Mouse (Mus musculus) forebrain, embryonic 14.5 days (tissue): ENCODE results near the gene 2510009E07Rik. TPM values are rescaled to one million over a fixed set of nuclear protein-coding genes. Genes with fewer than 3 reads are reported as not detected.

ENCODE experiments used
- ATAC-seq: fragments of 200-750 bp; cut with Nextera tagmentation; 2 replicates; pipeline ENCODE4 v1.8.0; 2017; ENCODE audit warnings: mild to moderate bottlenecking, moderate library complexity
- DNase-seq: peaks from one replicate; pipeline ENCODE4 v3.0.0-alpha.2; 2015; ENCODE audit warnings: low spot score
- H3K27ac ChIP-seq: fragments of 300-500 bp; sonication (generic); 2 replicates; pipeline ENCODE4 v1.5.1; 2014; ENCODE audit warnings: low read depth, mild to moderate bottlenecking, control low read depth, low read length, moderate library complexity
- H3K27me3 ChIP-seq: fragments of 300-500 bp; sonication (generic); replicated peaks from 2 replicates; pipeline ENCODE4 v1.6.1; 2014; ENCODE audit warnings: low read length, control low read depth, mixed read lengths; ENCODE audit not compliant: control insufficient read depth, insufficient read depth
- H3K36me3 ChIP-seq: fragments of 300-500 bp; sonication (generic); 2 replicates; pipeline ENCODE4 v1.6.1; 2014; ENCODE audit warnings: low read length, control low read depth; ENCODE audit not compliant: control insufficient read depth, insufficient read depth
- H3K4me1 ChIP-seq: fragments of 300-500 bp; sonication (generic); 2 replicates; pipeline ENCODE4 v1.6.1; 2014; ENCODE audit warnings: antibody characterized with exemption, low read length, control low read depth; ENCODE audit not compliant: control insufficient read depth, insufficient read depth
- H3K4me2 ChIP-seq: fragments of 300-500 bp; sonication (generic); 2 replicates; pipeline ENCODE4 v1.6.1; 2014; ENCODE audit warnings: mild to moderate bottlenecking, control low read depth, low read length
- H3K4me3 ChIP-seq: fragments of 300-500 bp; sonication (generic); 2 replicates; pipeline ENCODE4 v1.5.1; 2014; ENCODE audit warnings: low read depth, low read length, control low read depth
- H3K9ac ChIP-seq: fragments of 300-500 bp; sonication (generic); 2 replicates; pipeline ENCODE4 v1.6.1; 2014; ENCODE audit warnings: mild to moderate bottlenecking, low read length, control low read depth, moderate library complexity
- H3K9me3 ChIP-seq: fragments of 300-500 bp; sonication (generic); replicated peaks from 2 replicates; pipeline ENCODE4 v1.6.1; 2016; ENCODE audit warnings: low read length, control low read depth, mixed read lengths; ENCODE audit not compliant: control insufficient read depth
- WGBS: fragments of 180-500 bp; shearing (Covaris S2); extraction: QIAGEN DNeasy Blood & Tissue Kit; methylation state at CpG from one replicate; pipeline ENCODE4 v1.1.7; 2014; 5-methylcytosine and 5-hydroxymethylcytosine counted together
- polyA plus RNA-seq: library from polyadenylated mRNA; unstranded; fragments of >200 nt; fragmentation: Nextera tagmentation; extraction: Ambion mirVana; gene quantifications from 2 replicates; pipeline ENCODE4 v1.2.1, GENCODE M21; 2014

2510009E07Rik gene
- polyA plus RNA-seq, 1 experiment from 2014 or later = 26.2 TPM

- no peak for DNase-seq
- Histone ChIP-seq H3K27ac (no peak overlapping the region), H3K4me1 (no peaks in the 10 kb centered on the region), H3K4me2 (no peak overlapping the region), H3K9ac (no peak overlapping the region), H3K9me3 (no peaks in the 10 kb centered on the region), H3K27me3 (no peaks in the 10 kb centered on the region), H3K4me3 (no peak overlapping the region), H3K36me3 (peaks cover 17% of the 10 kb centered on the region; the same call in 1 of the 2 replicates)
- ATAC-seq = no peak
- 84% methylated on average over 3 of the region's 3 CpGs for WGBS
Observed at GRCm38 (mm10) chr16:21645915-21646314, 48.5 kb downstream of the 2510009E07Rik start.

GRCm38 (mm10) chr16:21644574-21644973 lies 49.9 kb downstream of the 2510009E07Rik start:
- Histone ChIP-seq H3K9me3 (no peaks in the 10 kb centered on the region), H3K9ac (no peak overlapping the region), H3K27me3 (no peaks in the 10 kb centered on the region), H3K27ac (peak overlapping the region; percentile 46; the same call in 1 of the 2 replicates), H3K4me2 (no peak overlapping the region), H3K36me3 (peaks cover 17% of the 10 kb centered on the region; the same call in 1 of the 2 replicates), H3K4me3 (no peak overlapping the region), H3K4me1 (no peaks in the 10 kb centered on the region)
- DNase-seq = no peak
- 80% methylated on average over 3 of the region's 3 CpGs for WGBS
- ATAC-seq = no peak

GRCm38 (mm10) chr16:21644066-21644561 lies 50.4 kb downstream of the 2510009E07Rik start:
- Histone ChIP-seq H3K27me3 (no peaks in the 10 kb centered on the region), H3K27ac (peak overlapping the region; percentile 46; the same call in 1 of the 2 replicates), H3K9ac (no peak overlapping the region), H3K4me1 (no peaks in the 10 kb centered on the region), H3K4me3 (no peak overlapping the region), H3K36me3 (peaks cover 17% of the 10 kb centered on the region; the same call in 1 of the 2 replicates), H3K4me2 (no peak overlapping the region), H3K9me3 (no peaks in the 10 kb centered on the region)
- 62% methylated on average over 17 of the region's 17 CpGs for WGBS
- 0 out of 2 replicates have a peak, but pooled peaks have one; percentile 46 for ATAC-seq
- no peak for DNase-seq

GRCm38 (mm10) chr16:21643621-21644041 lies 50.8 kb downstream of the 2510009E07Rik start:
- Histone ChIP-seq H3K4me2 (no peak overlapping the region), H3K36me3 (peaks cover 17% of the 10 kb centered on the region; the same call in 1 of the 2 replicates), H3K27ac (peak overlapping the region; percentile 46; the same call in 1 of the 2 replicates), H3K4me1 (no peaks in the 10 kb centered on the region), H3K27me3 (no peaks in the 10 kb centered on the region), H3K9me3 (no peaks in the 10 kb centered on the region), H3K4me3 (no peak overlapping the region), H3K9ac (no peak overlapping the region)
- peak; percentile 32; the same call in 1 of the 2 replicates for ATAC-seq
- no peak for DNase-seq
- WGBS = 73% methylated on average over 2 of the region's 2 CpGs

GRCm38 (mm10) chr16:21642906-21643305 lies 51.6 kb downstream of the 2510009E07Rik start:
- Histone ChIP-seq H3K9me3 (no peaks in the 10 kb centered on the region), H3K36me3 (peaks cover 17% of the 10 kb centered on the region; the same call in 1 of the 2 replicates), H3K4me2 (no peak overlapping the region), H3K4me1 (no peaks in the 10 kb centered on the region), H3K9ac (no peak overlapping the region), H3K27ac (no peak overlapping the region), H3K4me3 (no peak overlapping the region), H3K27me3 (no peaks in the 10 kb centered on the region)
- no peak for DNase-seq
- WGBS = 96% methylated on average over 5 of the region's 5 CpGs
- ATAC-seq = no peak

- no peak for DNase-seq
- peaks cover 14% of the 10 kb centered on the region; the same call in 1 of the 2 replicates for H3K36me3 ChIP-seq
- 80% methylated on average over 3 of the region's 3 CpGs for WGBS
- H3K9me3 ChIP-seq = no peaks in the 10 kb centered on the region
- no peak overlapping the region for H3K9ac ChIP-seq
- H3K27me3 ChIP-seq = no peaks in the 10 kb centered on the region
- H3K4me3 ChIP-seq = no peak overlapping the region
- H3K4me1 ChIP-seq = no peaks in the 10 kb centered on the region
- no peak for ATAC-seq
- no peak overlapping the region for H3K27ac ChIP-seq
- H3K4me2 ChIP-seq = no peak overlapping the region
Observed at GRCm38 (mm10) chr16:21641944-21642343, 52.5 kb downstream of the 2510009E07Rik start.

GRCm38 (mm10) chr16:21640766-21641499 lies 53.5 kb downstream of the 2510009E07Rik start:
- Histone ChIP-seq H3K36me3 (peaks cover 14% of the 10 kb centered on the region; the same call in 1 of the 2 replicates), H3K27me3 (no peaks in the 10 kb centered on the region), H3K4me3 (no peak overlapping the region), H3K4me2 (no peak overlapping the region), H3K4me1 (no peaks in the 10 kb centered on the region), H3K9me3 (no peaks in the 10 kb centered on the region), H3K9ac (no peak overlapping the region), H3K27ac (no peak overlapping the region)
- ATAC-seq (no peak), DNase-seq (no peak)
- WGBS = 89% methylated on average over 7 of the region's 7 CpGs

GRCm38 (mm10) chr16:21637201-21637819 lies 57.2 kb downstream of the 2510009E07Rik start:
- no peak overlapping the region for H3K4me3 ChIP-seq
- no peak overlapping the region for H3K27ac ChIP-seq
- H3K4me2 ChIP-seq = no peak overlapping the region
- ATAC-seq = no peak
- no peak overlapping the region for H3K9ac ChIP-seq
- WGBS = 89% methylated on average over 11 of the region's 11 CpGs
- peaks cover 11% of the 10 kb centered on the region; the same call in 1 of the 2 replicates for H3K36me3 ChIP-seq
- H3K4me1 ChIP-seq = no peaks in the 10 kb centered on the region
- H3K9me3 ChIP-seq = no peaks in the 10 kb centered on the region
- no peak for DNase-seq
- H3K27me3 ChIP-seq = no peaks in the 10 kb centered on the region
